Mouse (Mus musculus) liver, adult 2 months (tissue): ENCODE results near the gene Prkcz.

Experiments
- CTCF ChIP-seq: fragments of 200-500 bp; IDR thresholded peaks from 2 replicates; pipeline ENCODE4 v1.5.1; 2011; ENCODE audit warnings: low read depth, low read length, control low read depth
- POLR2A ChIP-seq: fragments of 200-500 bp; IDR thresholded peaks from 2 replicates; pipeline ENCODE4 v1.6.1; 2011; ENCODE audit warnings: low read length, control low read depth; ENCODE audit not compliant: insufficient read depth; ENCODE audit errors: extremely low read depth

- no peak for TF ChIP-seq CTCF
- no peak for TF ChIP-seq POLR2A
Measured at GRCm38 (mm10) chr4:155298826-155299225, 62.3 kb downstream of the Prkcz start.
